Mouse (Mus musculus) limb, embryonic 11.5 days (tissue): ENCODE measurements around the gene Abcf2. TPM values are rescaled to one million over a fixed set of nuclear protein-coding genes. Genes with fewer than 3 reads are reported as not detected.
A peak's percentile ranks its signal among the peaks of the same experiment; 100 is the strongest.

Source experiments
- ATAC-seq: fragments of 200-750 bp; cut with Nextera tagmentation; 2 replicates; pipeline ENCODE4 v1.8.0; 2017; ENCODE audit warnings: low read depth; ENCODE audit not compliant: insufficient number of reproducible peaks, low FRiP score, low TSS enrichment
- DNase-seq: peaks from one replicate; pipeline ENCODE4 v3.0.0-alpha.2; 2015; ENCODE audit warnings: low spot score
- H3K27ac ChIP-seq: fragments of 300-500 bp; sonication (generic); replicated peaks from 2 replicates; pipeline ENCODE4 v1.5.1; 2014; ENCODE audit warnings: low read depth, mild to moderate bottlenecking, low read length
- H3K27me3 ChIP-seq: fragments of 300-500 bp; sonication (generic); 2 replicates; pipeline ENCODE4 v1.6.1; 2014; ENCODE audit warnings: mild to moderate bottlenecking, low read length, mixed read lengths; ENCODE audit not compliant: control insufficient read depth, insufficient read depth
- H3K36me3 ChIP-seq: fragments of 300-500 bp; sonication (generic); 2 replicates; pipeline ENCODE4 v1.6.1; 2014; ENCODE audit warnings: mild to moderate bottlenecking, low read length, moderate library complexity, mixed read lengths; ENCODE audit not compliant: control insufficient read depth, insufficient read depth
- H3K4me1 ChIP-seq: fragments of 300-500 bp; sonication (generic); 2 replicates; pipeline ENCODE4 v1.6.1; 2014; ENCODE audit warnings: low read length, mixed read lengths; ENCODE audit not compliant: control insufficient read depth, insufficient read depth
- H3K4me2 ChIP-seq: fragments of 300-500 bp; sonication (generic); 2 replicates; pipeline ENCODE4 v1.6.1; 2014; ENCODE audit warnings: low read depth, mild to moderate bottlenecking, moderate library complexity; ENCODE audit not compliant: severe bottlenecking
- H3K4me3 ChIP-seq: fragments of 300-500 bp; sonication (generic); 2 replicates; pipeline ENCODE4 v1.5.1; 2014; ENCODE audit warnings: low read depth, low read length
- H3K9ac ChIP-seq: fragments of 300-500 bp; sonication (generic); 2 replicates; pipeline ENCODE4 v1.6.1; 2014; ENCODE audit warnings: mild to moderate bottlenecking, low read length
- H3K9me3 ChIP-seq: fragments of 300-500 bp; sonication (generic); 2 replicates; pipeline ENCODE4 v1.6.1; 2016; ENCODE audit warnings: low read length; ENCODE audit not compliant: control insufficient read depth
- WGBS: fragments of 180-500 bp; shearing (Covaris S2); extraction: QIAGEN DNeasy Blood & Tissue Kit; methylation state at CpG from one replicate; pipeline ENCODE4 v1.1.7; 2014; 5-methylcytosine and 5-hydroxymethylcytosine counted together
- polyA plus RNA-seq: library from polyadenylated mRNA; unstranded; fragments of >200 nt; fragmentation: Nextera tagmentation; extraction: Ambion mirVana; gene quantifications from 2 replicates; pipeline ENCODE4 v1.2.1, GENCODE M21; 2014

The Abcf2 gene
- polyA plus RNA-seq, 1 experiment from 2014 or later = 149 TPM

DNA sequence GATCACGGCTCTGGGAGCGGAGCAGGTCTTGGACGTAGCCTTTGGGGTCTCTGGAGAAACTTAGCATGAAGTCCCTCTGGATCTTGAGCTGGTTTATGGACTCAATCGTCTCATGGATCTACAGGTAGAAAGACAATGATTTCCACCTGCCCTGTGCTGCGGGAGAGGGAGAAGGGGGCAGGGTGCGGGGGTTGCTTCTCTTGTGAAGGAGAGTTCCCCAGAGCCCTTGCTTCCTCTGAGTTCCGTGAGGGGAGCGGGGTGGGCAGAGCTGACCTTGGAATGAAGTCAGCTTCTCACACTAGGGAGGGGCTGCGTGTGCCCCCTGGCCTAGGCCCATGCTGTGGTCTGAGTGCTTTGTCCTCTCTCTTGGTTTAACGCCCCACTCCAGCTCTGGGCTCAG, 16.0 kb upstream of the Abcf2 start:
- Histone ChIP-seq H3K4me1 (peaks cover 16% of the 10 kb centered on the region), H3K9ac (no peak overlapping the region), H3K27ac (no peak overlapping the region), H3K27me3 (no peaks in the 10 kb centered on the region), H3K4me3 (no peak overlapping the region), H3K4me2 (no peak overlapping the region), H3K9me3 (no peaks in the 10 kb centered on the region), H3K36me3 (peaks cover 6% of the 10 kb centered on the region; the same call in 1 of the 2 replicates)
- WGBS = 80% methylated on average over 10 of the region's 10 CpGs
- ATAC-seq = no peak
- no peak for DNase-seq

DNA sequence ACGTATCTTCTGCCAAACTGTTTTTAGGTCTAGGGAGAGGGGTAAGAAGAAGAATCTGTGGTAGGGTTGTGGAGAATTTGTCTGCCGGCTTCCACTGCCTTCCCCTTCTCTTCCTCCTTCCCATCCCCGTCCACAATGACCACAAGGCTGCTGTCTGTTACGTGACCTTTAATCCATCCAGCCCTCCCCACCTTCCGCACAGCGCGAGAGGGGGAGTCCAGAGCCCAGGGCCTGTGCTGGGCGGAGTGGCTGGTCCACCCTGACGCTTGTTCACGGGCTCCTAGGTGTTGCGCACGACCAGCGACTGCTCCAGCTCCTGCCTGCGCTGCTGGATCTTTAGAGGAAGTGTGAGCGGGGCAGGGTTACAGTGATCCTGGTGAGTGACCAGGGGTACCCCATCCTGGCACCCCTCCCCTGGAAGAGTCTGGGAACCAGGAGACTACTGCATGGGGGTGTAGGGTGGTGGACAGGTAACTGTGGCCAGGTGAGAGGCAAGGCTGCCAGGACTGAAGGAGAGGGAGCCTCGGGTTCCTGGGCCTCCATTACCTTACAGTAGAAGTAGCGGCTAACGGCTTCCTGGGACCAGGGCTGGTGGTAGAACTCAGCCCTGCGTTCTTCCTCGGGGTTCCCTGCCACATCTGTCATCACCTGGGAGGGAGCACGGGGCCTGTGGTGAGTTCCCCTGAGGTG, 15.3 kb upstream of the Abcf2 start:
- no peak for DNase-seq
- Histone ChIP-seq H3K4me3 (no peak overlapping the region), H3K4me1 (peaks cover 16% of the 10 kb centered on the region), H3K36me3 (peaks cover 6% of the 10 kb centered on the region; the same call in 1 of the 2 replicates), H3K4me2 (no peak overlapping the region), H3K27ac (no peak overlapping the region), H3K9me3 (no peaks in the 10 kb centered on the region), H3K9ac (no peak overlapping the region), H3K27me3 (no peaks in the 10 kb centered on the region)
- 63% methylated on average over 21 of the region's 21 CpGs for WGBS
- ATAC-seq = no peak

- no peaks in the 10 kb centered on the region for H3K9me3 ChIP-seq
- DNase-seq (no peak), ATAC-seq (no peak)
- H3K4me3 ChIP-seq = no peak overlapping the region
- peaks cover 6% of the 10 kb centered on the region; the same call in 1 of the 2 replicates for H3K36me3 ChIP-seq
- H3K27me3 ChIP-seq = no peaks in the 10 kb centered on the region
- no peak overlapping the region for H3K4me2 ChIP-seq
- WGBS = 54% methylated on average over 24 of the region's 24 CpGs
- peaks cover 18% of the 10 kb centered on the region for H3K4me1 ChIP-seq
- H3K27ac ChIP-seq = no peak overlapping the region
- H3K9ac ChIP-seq = no peak overlapping the region; the same call in 1 of the 2 replicates
Observed at GRCm38 (mm10) chr5:24591796-24592470, 14.7 kb upstream of the Abcf2 start.

DNA sequence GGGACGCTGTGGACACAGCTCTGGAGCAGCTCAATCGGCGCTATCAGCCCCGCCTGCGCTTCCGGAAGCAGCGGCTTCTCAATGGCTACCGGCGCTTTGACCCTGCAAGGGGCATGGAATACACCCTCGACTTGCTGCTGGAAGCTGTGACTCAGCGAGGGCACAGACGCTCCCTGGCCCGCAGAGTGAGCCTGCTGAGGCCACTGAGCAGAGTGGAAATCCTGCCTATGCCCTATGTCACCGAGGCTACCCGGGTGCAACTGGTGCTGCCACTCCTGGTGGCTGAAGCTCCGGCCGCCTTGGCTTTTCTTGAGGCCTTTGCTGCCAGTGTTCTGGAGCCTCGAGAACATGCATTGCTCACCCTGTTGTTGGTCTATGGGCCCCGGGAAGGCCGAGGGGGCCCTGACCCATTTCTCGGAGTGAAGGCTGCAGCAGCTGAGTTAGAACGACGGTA, 14.0 kb upstream of the Abcf2 start:
- Histone ChIP-seq H3K4me3 (no peak overlapping the region), H3K4me2 (peak overlapping the region; percentile 27; the same call in 1 of the 2 replicates), H3K9ac (peak overlapping the region; percentile 5; the same call in 1 of the 2 replicates), H3K36me3 (peaks cover 6% of the 10 kb centered on the region; the same call in 1 of the 2 replicates), H3K27me3 (no peaks in the 10 kb centered on the region), H3K4me1 (peaks cover 14% of the 10 kb centered on the region), H3K9me3 (no peaks in the 10 kb centered on the region), H3K27ac (no peak overlapping the region; the same call in 1 of the 2 replicates)
- DNase-seq (no peak), ATAC-seq (no peak)
- 21% methylated on average over 23 of the region's 23 CpGs for WGBS

DNA sequence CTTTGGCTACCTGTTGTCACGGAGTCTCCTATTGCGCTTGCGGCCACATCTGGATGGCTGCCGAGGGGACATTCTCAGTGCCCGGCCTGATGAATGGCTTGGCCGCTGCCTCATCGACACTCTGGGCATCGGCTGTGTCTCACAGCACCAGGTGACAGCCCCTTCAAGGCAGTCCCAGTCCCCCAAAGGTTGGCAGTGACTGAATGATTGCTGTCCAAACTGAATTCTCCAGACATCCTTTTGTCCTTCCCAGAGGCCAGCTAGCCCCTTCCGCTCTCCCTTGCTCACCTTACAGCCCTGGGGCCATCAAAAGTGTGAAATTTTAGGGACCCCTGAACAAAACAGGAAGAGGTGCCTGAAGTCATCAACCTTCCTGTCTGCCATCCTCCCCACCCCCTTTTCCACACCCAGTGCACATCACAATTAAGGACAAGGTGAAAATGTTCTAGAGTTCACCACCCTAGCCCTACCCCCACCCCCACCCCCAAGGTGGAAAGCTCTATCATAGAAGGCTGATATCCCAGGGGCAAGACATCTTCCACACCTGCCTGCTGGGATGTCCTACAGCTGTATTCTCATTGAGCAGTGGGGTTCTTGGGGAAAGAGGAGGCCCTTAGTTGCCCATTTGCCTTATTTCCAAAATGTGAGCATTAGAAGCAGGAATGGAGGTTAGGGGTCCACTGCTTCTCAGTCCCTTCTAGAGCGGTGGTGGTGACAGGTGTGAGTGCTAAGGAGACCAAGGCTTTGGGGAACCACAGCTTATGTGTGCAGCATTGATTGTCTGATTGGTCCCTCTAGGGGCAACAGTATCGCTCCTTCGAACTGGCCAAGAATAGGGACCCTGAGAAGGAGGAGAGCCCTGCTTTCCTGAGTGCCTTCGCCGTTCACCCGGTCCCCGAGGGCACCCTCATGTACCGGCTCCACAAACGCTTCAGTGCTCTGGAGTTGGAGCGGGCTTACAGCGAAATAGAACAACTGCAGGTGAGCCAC, 12.5 kb upstream of the Abcf2 start:
- H3K27ac ChIP-seq = no peak overlapping the region
- WGBS = 90% methylated on average over 20 of the region's 20 CpGs
- H3K9me3 ChIP-seq = no peaks in the 10 kb centered on the region
- no peak overlapping the region for H3K4me2 ChIP-seq
- H3K4me1 ChIP-seq = peaks cover 14% of the 10 kb centered on the region
- peaks cover 6% of the 10 kb centered on the region; the same call in 1 of the 2 replicates for H3K36me3 ChIP-seq
- DNase-seq (no peak), ATAC-seq (no peak)
- no peak overlapping the region for H3K9ac ChIP-seq
- no peaks in the 10 kb centered on the region for H3K27me3 ChIP-seq
- no peak overlapping the region for H3K4me3 ChIP-seq

GRCm38 (mm10) chr5:24587200-24587577, 9.9 kb upstream of the Abcf2 start:
- no peak for DNase-seq
- H3K9me3 ChIP-seq = no peaks in the 10 kb centered on the region
- H3K4me1 ChIP-seq = peaks cover 14% of the 10 kb centered on the region
- peak overlapping the region; percentile 85 for H3K4me2 ChIP-seq
- H3K36me3 ChIP-seq = peaks cover 2% of the 10 kb centered on the region; the same call in 1 of the 2 replicates
- no peaks in the 10 kb centered on the region for H3K27me3 ChIP-seq
- WGBS = 35% methylated on average over 4 of the region's 4 CpGs
- H3K27ac ChIP-seq = no peak overlapping the region; the same call in 1 of the 2 replicates
- no peak for ATAC-seq
- H3K9ac ChIP-seq = peak overlapping the region; percentile 76
- peak overlapping the region; percentile 92 for H3K4me3 ChIP-seq

GRCm38 (mm10) chr5:24586547-24587199, 9.4 kb upstream of the Abcf2 start, which contains the start of gene Chpf2:
Gene Chpf2, plus strand, starts transcription at chr5:24586741.
- no peaks in the 10 kb centered on the region for H3K27me3 ChIP-seq
- peak within 1 kb of the TSS; percentile 92 for H3K4me3 ChIP-seq
- peaks cover 2% of the 10 kb centered on the region; the same call in 1 of the 2 replicates for H3K36me3 ChIP-seq
- peak within 1 kb of the TSS; percentile 85 for H3K4me2 ChIP-seq
- peak; percentile 83 for ATAC-seq
- peak within 1 kb of the TSS; percentile 76 for H3K9ac ChIP-seq
- H3K4me1 ChIP-seq = peaks cover 14% of the 10 kb centered on the region
- no peaks in the 10 kb centered on the region for H3K9me3 ChIP-seq
- WGBS = under 1% methylated on average over 43 of the region's 43 CpGs
- peak; percentile 88 for DNase-seq
- H3K27ac ChIP-seq = no peak within 1 kb of the TSS; the same call in 1 of the 2 replicates
